Mouse (Mus musculus): ENCODE measurements around the gene Ablim1.
"Not testable (repeated sequence)": the region's sequence is repeated elsewhere in the genome, so short reads cannot be mapped to it uniquely, and the experiment has no call there.

The Ablim1 gene

GRCm38 (mm10) chr19:57155121-57155884 is 159.4 kb downstream of the Ablim1 start:
- no peak for DNase-seq (ENCODE audit: low spot score in 2 of 2)

DNA sequence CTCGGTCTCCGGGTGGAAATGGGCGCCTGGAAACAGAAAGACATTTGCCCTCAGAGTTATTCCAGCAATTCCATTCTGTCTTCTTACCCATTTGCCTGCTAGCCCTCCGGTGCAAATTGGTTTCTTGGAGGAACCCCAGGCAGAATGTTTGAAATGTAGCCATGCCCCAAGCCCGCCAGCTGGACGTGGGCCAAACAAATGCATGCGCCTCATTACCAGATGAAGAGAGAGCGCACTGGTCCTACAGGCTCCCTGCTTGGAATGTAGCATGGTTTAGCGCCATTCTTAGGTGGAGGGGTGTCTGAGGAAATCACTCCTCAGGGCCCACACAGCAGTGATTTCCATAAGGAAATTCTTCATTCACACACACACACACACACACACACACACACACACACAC is 162.4 kb downstream of the Ablim1 start:
- DNase-seq (ENCODE audit: low spot score in 2 of 2), result no peak

DNA sequence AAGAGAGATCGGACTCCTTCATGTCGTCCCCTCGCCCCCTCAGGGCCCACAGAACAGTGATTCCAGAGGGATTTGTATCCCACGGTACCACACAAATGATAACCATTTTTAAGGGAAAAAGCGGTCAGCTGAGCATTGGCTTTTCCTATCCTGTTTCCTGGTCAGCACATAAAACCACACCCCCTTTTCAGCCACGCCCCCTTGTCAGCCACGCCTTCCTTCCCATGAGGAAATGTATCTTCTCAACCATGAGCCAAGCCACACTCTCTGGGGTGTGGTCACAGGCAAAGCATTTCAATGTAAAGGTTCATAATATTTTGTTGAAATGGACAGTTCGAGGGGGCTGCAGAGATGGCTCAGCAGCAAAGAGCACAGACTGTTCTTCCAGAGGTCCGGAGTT is 163.2 kb downstream of the Ablim1 start:
- DNase-seq (ENCODE audit: low spot score in 2 of 2), result no peak

GRCm38 (mm10) chr19:57150275-57150674 is 164.4 kb downstream of the Ablim1 start:
- peak in 1 of 2 experiments; percentile 70 for DNase-seq (ENCODE audit: low spot score in 2 of 2)

DNA sequence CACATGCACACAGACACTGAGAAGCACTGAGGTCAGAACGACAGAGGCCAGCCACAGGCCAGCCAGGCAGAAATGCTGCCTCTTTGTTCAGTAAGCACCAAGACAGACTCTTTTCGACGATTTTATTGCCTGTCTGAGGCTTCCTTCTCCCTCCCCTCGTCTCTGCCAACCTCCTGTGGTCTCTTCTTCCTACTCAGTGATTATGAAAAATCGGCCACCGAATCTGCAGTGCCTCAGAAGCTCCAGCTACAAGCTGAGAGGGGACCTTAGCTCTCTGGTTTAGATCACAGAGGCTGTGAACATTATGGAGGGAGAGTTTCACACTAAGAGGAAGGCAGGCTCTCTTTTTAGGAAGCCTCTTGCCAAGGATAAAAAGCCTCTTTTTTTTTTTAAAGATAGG is 167.0 kb downstream of the Ablim1 start:
- no peak for DNase-seq (ENCODE audit: low spot score in 2 of 2)

DNA sequence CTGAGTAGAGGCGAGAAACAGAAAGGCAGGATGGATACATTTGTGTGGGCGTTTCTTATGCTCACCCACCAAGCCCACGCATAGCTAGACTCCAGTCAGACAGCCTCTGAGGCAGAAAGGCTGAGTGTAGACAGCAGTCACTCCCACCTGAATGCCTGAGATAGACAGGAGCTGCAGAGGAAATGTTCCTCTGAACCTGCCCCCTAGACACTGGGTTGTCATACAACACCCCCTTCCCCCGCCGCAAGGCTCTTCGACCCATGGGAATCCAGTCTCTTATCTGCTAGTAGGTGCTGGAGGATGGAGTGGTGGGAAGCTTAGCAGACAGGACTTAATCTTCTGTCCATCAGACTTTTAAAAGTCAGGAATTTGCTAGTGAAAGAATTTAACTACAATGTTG is 167.8 kb downstream of the Ablim1 start:
- no peak for DNase-seq (ENCODE audit: low spot score in 2 of 2)

DNA sequence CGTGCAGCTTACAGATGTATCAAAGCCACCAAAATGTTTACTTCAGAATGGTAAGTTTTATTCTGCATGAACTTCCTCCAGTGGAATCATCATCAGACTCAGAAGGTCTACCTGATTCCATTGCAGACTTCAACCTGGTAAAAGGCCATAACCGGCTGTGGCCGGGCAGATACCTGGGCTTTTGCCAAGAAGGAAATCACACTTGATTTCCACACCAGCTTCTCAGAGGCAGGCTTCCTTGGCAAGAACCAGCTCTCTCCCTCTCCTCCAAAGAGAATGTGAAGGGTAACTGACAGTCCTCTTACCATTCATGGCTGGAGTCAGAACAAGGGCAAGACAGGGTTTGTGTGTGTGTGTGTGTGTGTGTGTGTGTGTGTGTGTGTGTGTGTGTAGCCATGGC is 171.1 kb downstream of the Ablim1 start:
- DNase-seq (ENCODE audit: low spot score in 2 of 2), result no peak

DNA sequence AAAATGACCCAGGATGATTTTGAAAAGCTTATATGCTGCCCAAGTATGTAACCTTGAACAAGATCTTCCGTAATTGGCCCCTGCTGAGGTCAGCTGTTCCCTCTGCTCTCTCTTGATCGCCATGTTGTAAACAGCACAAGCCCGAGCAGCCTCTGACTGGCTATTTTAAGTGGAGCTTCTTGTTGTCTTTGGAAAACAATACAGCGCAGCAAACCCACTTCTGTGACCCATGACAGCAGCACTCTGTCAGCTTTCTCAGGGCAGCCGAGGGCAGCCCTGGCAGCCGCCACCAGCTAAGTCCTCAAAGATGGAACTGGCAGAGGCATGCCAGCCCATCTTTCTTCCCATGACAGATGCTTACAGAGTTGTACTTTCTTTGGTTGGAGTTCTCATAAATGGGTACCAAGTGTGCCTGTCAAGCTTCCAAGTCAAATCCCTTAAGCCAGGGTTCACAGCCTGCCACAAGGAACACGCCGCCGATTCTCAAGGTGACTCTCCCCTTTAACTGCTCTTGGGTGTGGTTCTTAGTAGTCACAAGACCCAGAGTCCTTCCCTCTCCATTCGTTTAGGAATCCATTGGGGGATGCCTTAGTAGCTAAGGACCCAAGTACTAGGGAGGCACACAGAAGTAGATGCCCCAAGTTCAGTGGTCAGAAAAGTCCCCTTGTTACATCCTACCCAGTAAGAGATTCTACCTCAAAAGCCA is 172.8 kb downstream of the Ablim1 start:
- DNase-seq (ENCODE audit: low spot score in 2 of 2), result no peak

- no peak for DNase-seq (ENCODE audit: low spot score in 2 of 2)
These were observed 173.8 kb downstream of the Ablim1 start for GRCm38 (mm10) chr19:57140874-57141273.

DNA sequence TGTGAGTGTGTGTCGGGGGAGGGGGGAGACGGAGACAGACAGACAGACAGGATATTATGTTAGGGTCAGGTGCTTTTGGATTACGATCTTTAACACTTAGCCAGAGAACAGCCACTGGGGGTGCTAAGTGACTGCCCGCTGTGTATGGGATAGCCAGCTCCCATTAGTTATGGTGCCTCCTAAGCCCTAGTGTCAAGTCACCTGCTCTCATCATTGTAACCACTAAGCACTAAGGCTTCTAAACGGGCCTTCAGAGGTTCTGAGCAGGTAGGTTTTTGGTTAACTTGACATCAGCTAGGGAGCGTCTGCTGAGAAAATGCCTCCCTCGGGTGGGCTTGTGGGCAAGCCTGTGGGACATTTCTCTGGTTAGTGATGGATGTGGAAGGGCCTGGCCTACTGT is 174.6 kb downstream of the Ablim1 start:
- DNase-seq (ENCODE audit: low spot score in 2 of 2), result no peak

DNA sequence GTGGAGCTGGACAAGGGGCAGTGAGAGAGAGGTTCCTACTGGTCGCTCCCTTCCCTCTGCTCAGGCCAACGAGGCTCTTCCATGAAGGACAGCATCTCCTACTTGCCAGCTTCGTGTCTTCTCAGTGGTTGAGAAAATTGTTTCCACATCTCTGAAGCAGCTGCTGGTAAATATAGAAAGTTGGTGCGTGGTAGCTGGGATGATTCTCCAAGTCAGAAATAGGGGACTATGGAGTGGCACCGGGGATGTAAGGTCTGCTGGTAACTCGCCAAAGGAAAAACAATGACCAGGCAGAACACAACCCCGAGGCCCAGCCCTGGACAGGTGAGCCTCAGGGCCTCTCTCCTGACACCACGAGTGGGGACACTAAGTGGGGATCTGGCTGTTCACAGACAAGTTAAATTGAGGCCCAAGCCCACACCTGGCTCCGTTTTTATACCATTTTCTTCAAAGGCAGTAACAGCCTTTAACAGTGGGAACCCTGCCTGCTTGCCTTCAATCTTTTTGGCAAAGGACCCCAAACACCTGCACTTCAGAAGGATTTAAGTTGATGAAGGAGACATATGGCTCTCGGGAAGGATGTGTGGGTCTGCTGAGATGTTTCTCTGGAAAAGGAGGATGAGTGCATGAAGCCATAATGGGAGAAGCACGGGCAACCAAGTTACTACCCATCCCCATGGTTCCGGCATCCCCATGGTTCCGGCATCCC is 175.7 kb downstream of the Ablim1 start:
- DNase-seq (ENCODE audit: low spot score in 2 of 2), result no peak

DNA sequence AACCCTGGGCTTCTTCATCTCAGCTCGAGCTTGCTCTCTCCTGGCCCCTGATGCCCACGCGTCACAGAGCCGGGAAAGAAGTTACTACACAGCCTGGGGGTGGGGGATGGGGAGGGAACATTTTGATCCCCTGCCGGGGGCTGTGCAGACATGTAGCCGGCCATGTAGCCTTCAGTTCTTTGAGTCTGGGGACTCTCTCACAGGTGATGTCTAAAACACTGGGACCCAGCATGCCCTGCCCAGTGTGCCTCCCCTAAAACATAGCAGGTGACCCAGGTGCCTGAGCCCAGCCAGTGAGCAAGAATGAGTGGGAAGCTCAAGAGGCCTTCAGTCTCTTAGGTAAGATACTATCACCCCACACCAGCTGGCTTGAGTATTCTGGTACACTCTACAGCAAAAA is 176.2 kb downstream of the Ablim1 start:
- DNase-seq (ENCODE audit: low spot score in 2 of 2), result no peak

GRCm38 (mm10) chr19:57138045-57138444 is 176.7 kb downstream of the Ablim1 start:
- no peak for DNase-seq (ENCODE audit: low spot score in 2 of 2)

DNA sequence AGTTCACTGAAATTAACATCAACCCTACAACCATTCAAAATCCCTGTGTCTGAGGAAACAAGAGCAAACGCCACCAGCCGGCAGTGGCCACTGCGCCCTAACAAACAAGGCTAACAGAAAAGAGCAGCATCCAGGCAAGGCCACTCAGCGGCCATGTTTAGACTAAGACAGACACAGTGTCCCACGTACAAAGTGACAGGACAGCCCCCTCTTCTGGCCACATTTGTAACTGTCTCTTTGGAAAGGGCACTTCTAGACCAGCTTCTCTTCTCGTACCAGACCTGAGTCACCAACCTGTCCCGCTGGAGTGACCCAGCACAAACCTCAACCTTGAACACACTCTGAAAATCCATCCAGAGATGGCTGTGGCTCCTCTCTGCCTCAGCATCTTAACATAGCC is 178.5 kb downstream of the Ablim1 start:
- peak; percentile 70 to 83 for DNase-seq (ENCODE audit: low spot score in 2 of 2)

DNA sequence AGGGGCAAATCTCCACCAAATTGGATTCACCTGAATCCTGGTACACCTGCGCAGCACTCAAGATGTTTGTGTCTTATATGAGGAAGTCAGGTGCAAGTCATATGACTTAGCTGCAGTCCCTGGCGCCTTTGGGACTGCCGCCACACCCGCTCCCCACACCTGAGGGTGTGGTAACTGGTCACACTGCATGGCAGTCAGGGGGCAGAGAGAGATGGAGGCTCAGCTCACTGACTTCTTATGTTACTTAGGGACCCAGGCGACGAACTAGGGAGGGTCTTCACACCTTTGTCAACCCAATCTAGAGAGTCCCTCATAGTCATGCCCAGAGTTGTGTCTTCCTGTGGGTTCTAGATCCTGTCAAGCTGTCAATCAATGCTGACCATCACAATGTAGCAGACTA is 179.1 kb downstream of the Ablim1 start:
- DNase-seq (ENCODE audit: low spot score in 2 of 2), result not testable (repeated sequence)

DNA sequence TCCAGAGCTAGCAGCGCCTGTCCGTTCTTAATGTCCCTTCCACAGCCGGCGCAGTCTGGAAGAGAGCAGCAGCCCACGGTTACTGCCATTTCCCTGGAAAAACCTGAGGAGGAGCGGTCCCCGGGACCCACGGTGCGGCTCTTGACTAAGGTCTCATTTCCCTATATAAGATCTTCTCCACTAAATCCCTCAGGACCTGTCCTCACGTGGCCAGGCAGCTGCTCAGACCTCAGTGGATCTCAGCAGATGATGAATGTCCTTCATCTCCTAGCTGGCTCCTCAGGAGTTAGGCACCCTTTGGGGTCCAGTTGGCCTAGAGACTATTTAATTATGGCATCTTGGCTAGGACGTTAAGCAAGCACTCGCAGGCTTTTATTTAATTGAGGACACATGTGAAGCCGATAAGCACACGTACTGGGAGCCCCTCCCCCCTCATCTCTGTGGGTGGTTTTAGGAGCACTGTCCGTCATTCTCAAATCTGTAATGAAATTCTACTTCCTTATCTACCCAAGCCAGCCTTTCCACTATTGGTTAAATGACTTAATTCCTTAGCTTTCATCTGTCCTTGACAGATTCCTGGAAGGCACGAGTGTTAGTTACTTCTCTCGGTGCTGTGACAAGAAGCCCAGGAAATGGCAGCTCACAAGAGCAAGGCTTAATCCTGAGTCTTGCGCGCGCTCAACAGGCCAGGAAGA is 179.9 kb downstream of the Ablim1 start:
- no peak for DNase-seq (ENCODE audit: low spot score in 2 of 2)

GRCm38 (mm10) chr19:57132916-57133520 is 181.7 kb downstream of the Ablim1 start:
- no peak for DNase-seq (ENCODE audit: low spot score in 2 of 2)

- peak; percentile 79 to 85 for DNase-seq (ENCODE audit: low spot score in 2 of 2)
These were observed 182.4 kb downstream of the Ablim1 start for GRCm38 (mm10) chr19:57132281-57132680.

DNA sequence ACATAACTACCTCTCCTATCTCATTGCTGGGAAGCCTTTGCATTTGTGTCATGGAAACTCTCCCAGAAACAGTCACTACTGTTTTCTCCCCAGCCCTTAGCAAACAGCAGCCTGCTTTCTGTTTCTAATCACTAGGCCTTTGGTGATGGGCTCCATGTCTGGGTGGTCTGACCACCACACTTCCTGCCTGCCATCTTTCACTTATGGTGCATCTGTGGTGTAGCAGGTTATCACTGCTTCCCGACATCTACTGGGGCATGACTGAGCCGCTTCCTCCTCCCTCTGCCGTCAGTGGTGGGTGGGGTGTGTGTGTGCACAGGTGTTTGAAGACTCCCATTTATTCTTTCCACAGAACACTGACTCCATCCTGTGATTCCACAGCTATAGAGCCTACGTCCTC is 183.4 kb downstream of the Ablim1 start:
- peak; percentile 66 to 71 for DNase-seq (ENCODE audit: low spot score in 2 of 2)

- DNase-seq (ENCODE audit: low spot score in 2 of 2), result no peak
These were observed 184.1 kb downstream of the Ablim1 start for GRCm38 (mm10) chr19:57130591-57130990.

DNA sequence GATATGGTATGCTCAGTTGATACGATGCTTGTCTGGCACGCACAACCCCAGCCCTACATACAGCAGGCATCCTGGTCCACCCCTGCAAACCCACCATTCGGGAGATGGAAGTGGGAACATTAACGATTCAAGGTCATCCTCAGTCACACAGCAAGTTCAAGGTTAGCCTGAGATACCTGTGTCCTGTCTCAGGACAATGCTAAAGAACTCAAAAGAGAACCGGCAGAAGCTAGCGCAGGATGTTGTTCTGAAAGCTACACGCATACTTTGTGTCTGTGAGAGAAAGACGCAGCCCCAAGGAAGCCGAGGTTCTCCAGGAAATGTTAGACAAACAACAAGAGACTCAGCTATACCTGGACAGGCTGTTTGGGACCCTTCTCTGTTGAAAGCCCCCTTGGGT is 185.0 kb downstream of the Ablim1 start:
- no peak for DNase-seq (ENCODE audit: low spot score in 2 of 2)

- DNase-seq (ENCODE audit: low spot score in 2 of 2), result no peak
These were observed 186.7 kb downstream of the Ablim1 start for GRCm38 (mm10) chr19:57128037-57128436.
